Mouse (Mus musculus) stomach, postnatal 0 days (tissue): ENCODE measurements around the gene Tex22.

Experiments used
- CTCF ChIP-seq: IDR thresholded peaks from 2 replicates; pipeline ENCODE4 v1.5.1; 2016; ENCODE audit warnings: antibody characterized with exemption, low read depth, mild to moderate bottlenecking, moderate library complexity
- EP300 ChIP-seq: optimal IDR thresholded peaks from 2 replicates; pipeline ENCODE3; 2016; ENCODE audit warnings: antibody characterized with exemption

DNA sequence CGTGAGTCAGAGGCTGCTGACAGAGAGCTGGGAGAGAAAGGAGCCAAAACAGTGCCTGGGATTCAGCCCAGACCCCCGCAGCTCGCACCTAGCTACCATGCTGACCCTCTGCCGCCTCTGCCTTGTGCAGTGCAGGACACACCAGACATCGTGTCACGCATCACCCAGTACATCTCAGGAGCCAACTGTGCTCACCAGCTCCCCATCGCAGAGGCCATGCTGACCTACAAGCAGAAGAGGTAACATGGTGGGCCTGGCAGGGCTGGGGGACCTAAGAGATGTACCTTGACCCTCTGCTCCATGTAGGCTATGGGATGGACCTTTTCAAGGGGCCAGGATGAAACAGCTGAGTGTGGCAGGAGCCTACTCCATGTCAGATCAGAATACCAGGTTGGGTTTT lies 10.6 kb upstream of the Tex22 start:
- TF ChIP-seq CTCF (no peak), EP300 (no peak)
